Mouse (Mus musculus) stomach, postnatal 0 days (tissue): ENCODE data around the gene C5ar1.

Experiments used
- CTCF ChIP-seq: IDR thresholded peaks from 2 replicates; pipeline ENCODE4 v1.5.1; 2016; ENCODE audit warnings: antibody characterized with exemption, low read depth, mild to moderate bottlenecking, moderate library complexity
- EP300 ChIP-seq: optimal IDR thresholded peaks from 2 replicates; pipeline ENCODE3; 2016; ENCODE audit warnings: antibody characterized with exemption

- TF ChIP-seq CTCF (no peak), EP300 (no peak)
Measured at GRCm38 (mm10) chr7:16229869-16230268, 29.5 kb downstream of the C5ar1 start.
